Mouse (Mus musculus): ENCODE measurements around the gene Gm4778. TPM values are rescaled to one million over a fixed set of nuclear protein-coding genes. Genes with fewer than 3 reads are reported as not detected.

Gene Gm4778
- not detected in 4 replicates for total RNA-seq (2023)

DNA sequence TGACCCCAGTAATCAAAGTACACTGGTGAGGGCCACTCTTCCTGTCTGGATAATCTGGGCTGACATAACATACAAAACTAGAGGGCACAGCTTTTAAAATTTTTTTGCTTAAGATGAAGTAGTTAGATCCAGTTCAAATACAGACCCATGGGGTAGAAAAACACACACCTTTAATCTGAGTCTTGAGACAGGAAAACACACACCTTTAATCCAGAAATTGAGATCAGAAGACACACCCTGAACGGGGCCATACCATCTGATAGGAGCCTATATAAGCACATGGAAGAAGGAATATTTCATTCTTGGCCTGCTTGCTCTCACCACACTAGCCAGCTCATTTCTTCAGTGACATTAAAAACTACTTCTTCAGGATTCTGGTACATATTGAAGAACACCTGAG, at the start of gene Gm4778:
Gm4778 (plus strand) TSS at position 301 of the 400 bp plus-strand sequence.

DNA sequence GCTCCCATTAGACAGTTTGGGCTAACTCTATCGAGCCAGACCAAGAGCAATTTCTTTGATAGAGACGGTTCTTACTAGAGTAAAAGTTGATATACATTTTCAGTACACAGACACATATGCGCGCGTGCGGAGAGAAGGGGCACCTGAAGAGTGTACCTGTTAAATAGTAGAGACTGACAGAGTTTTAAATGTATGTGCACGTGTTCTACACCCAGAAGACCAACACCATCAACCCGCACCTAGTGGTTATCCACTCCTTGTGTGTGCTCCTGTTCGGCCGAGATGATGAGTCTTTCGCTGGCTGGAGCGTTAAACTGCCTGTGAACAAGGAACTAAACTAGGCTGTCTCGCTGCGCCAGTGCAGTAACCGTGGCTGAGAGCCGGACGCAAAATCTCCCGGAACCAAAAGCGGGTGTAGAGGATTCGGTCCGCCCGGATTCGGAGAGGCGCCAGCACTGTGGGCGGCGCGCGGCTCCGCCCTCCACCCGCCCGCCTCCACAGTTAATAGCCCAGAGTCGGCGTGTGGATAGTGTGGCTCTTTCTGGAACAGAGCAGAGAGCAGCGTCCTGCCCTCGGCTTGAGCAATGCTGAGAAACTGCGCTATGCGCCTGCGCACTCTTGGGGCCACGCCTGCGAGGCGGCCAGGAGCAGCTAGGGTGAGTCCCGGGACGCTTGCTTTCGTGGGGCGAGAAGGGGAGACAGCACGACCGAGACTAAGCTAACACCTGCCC, 46.0 kb downstream of the Gm4778 start, which contains the start of gene Them4:
Them4 (plus strand) TSS at position 457 of the 731 bp plus-strand sequence.

Other genes starting within 250 kb of the Gm4778 start
- not detected in 4 replicates for gene Gm9125, start 209.2 kb upstream of the Gm4778 start, total RNA-seq (2023)
- not detected in 4 replicates for gene Gm10697, start 191.4 kb upstream of the Gm4778 start, total RNA-seq (2023)
- gene Gm10696, start 85.8 kb upstream of the Gm4778 start, total RNA-seq (2023) = not detected in 4 replicates
- not detected in 4 replicates for gene Gm5286, start 67.3 kb upstream of the Gm4778 start, total RNA-seq (2023)
- gene Them4, start 46.1 kb downstream of the Gm4778 start, total RNA-seq (2023) = 1.8 to 2.0 TPM (median 1.9 TPM) in 4 replicates
- gene Them5, start 78.1 kb downstream of the Gm4778 start, total RNA-seq (2023) = not detected in 4 replicates
- gene C2cd4d, start 98.4 kb downstream of the Gm4778 start, total RNA-seq (2023) = not detected in 4 replicates
- gene Rorc, start 108.8 kb downstream of the Gm4778 start, total RNA-seq (2023) = 0.25 TPM in 1 of 4 replicates, not detected in the others
- not detected in 4 replicates for gene Lingo4, start 134.5 kb downstream of the Gm4778 start, total RNA-seq (2023)
- gene Tdrkh, start 149.2 kb downstream of the Gm4778 start, total RNA-seq (2023) = 1.1 to 2.9 TPM (median 2.0 TPM) in 4 replicates
- gene Mrpl9, start 179.3 kb downstream of the Gm4778 start, total RNA-seq (2023) = 27.7 to 37.1 TPM (median 31.7 TPM) in 4 replicates
- gene Oaz3, start 179.9 kb downstream of the Gm4778 start, total RNA-seq (2023) = not detected in 4 replicates
- not detected in 4 replicates for gene Celf3, start 214.3 kb downstream of the Gm4778 start, total RNA-seq (2023)
- gene Riiad1, start 216.3 kb downstream of the Gm4778 start, total RNA-seq (2023) = 1.4 to 1.7 TPM in 2 of 4 replicates, not detected in the others

Data from B cell, adult 62 days (primary cell).